Mouse (Mus musculus): Measurements from ENCODE around the gene Sergef. TPM values are rescaled to one million over a fixed set of nuclear protein-coding genes. Genes with fewer than 3 reads are reported as not detected.

The Sergef gene
- total RNA-seq, 2 experiments from 2014 or later: 57.3 to 61.3 TPM

DNA sequence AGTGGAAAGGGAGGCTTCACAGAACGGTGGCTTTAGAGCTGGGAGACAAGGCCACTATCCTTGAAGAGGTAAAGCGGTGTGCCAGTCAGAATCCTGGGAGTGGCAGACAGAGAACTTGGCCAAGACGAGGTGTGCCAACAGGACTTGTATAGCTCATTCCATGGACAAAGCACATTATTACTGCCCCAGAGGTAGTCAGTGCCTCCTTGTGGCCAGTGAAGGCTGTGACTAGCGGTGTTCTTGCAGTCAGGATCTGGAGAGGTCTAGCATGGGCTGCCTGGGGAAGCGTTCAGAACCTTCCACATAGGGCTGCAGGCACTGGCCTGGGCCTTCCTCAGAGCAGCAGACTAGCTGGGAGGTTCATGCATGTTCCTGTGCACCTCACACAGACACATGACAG, 203.8 kb downstream of the Sergef start:
- DNase-seq (ENCODE audit: extremely low spot score in 1 of 2, low spot score in 2 of 2): no peak
- intact Hi-C loops (cut with DNase I): loop anchor here (5.0 kb wide), 1 partner anchor 39 kb away; the partner anchor contains the start of gene Kcnc1

DNA sequence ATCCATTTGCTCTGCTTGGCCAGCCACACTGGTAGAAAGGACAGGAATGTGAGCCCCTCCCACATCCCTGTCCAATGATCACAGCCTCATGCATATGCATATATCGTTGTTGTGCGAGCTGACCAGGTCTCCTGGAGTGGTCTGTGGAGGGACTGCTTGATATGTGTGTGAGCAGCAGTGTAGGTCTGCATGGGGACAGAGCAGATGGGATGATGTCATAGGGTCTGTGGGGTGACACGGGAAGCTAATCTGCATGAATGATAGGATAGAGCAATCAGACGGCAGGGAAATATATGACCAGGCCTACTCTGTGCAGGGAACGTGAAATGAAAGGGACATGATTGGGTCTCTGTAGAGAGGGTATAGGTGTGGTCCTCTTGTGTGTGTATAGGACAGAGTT, 205.7 kb downstream of the Sergef start:
- intact Hi-C loops (cut with DNase I): no loop called here
- no peak for DNase-seq (ENCODE audit: extremely low spot score in 1 of 2, low spot score in 2 of 2)

DNA sequence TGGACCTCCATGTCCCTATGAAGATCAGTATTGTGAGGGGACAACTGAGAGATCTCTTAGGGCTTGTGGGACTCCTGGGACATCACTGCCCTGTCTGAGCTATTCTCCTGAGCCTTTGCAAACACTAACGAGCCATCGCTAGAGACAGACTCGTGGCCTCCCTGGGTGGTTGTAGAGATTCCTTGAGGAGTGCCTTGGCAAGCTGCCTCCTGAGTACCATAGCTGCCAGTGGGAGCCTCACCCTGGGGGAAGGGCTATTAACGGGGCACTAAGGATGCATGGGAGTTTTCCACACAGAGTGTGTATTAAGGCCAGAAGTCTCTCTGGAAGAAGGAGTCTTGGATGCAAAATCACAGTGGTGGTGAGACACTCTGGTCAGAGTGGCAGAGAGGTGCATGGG, 214.6 kb downstream of the Sergef start:
- DNase-seq (ENCODE audit: extremely low spot score in 1 of 2, low spot score in 2 of 2): no peak
- intact Hi-C loops (cut with DNase I): no loop called here

DNA sequence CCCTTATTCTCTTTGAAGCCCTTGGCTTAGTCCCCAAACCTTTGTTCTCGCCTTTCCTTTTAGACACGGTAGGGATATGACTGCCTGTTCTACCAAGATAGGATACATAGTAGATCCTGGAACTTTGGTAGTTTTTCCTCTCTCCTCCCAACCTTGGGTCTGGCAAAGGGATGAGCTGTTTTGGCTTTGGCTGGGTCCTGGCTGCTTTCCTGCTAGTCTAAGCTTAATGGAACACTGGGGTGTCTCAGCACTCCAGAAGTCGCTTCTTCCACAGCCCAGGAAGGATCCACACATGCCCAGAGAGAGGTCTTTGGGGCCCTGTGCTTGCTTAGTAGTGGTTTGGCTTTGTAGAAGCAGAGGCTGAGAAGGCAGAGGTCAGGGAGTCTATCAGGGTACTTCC, 215.7 kb downstream of the Sergef start:
- intact Hi-C loops (cut with DNase I): loop anchor here (2.0 kb wide), 1 partner anchor 27 kb away; the partner anchor contains the start of gene Kcnc1
- DNase-seq (ENCODE audit: extremely low spot score in 1 of 2, low spot score in 2 of 2): no peak

DNA sequence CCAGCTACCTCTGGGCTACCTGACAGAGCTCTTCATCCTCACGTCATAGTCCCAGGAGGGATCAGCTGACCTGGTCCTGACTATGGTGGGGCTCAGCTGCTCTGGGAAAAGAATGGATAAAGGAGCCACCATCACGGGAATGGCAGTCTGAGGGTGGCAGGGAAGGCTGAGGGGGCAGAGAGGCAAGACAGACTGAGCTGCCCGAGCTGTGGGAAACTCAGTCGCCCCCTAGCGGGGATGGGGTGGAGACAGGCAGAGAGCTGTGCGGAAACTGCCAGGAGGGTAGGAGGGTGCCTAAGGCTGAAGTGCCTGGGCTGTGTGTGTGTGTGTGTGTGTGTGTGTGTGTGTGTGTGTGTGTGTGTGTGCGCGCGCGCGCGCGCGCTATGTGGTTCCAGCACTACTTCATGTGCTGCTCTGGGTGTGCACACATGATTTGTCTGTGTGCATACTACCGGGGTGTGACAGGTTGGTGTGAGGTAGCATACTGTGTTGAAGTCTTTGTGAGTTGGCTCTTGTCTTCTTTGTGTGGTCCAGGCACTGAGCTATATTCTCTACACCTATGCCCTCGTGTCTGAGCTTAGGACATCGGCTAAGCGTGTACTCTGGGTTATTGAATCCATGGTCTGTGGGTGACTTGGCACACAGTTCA, 216.7 kb downstream of the Sergef start:
- DNase-seq (ENCODE audit: extremely low spot score in 1 of 2, low spot score in 2 of 2): peak in 1 of 2 experiments; percentile 82
- intact Hi-C loops (cut with DNase I): loop anchor here (2.0 kb wide), 1 partner anchor 26 kb away; the partner anchor contains the start of gene Kcnc1

DNA sequence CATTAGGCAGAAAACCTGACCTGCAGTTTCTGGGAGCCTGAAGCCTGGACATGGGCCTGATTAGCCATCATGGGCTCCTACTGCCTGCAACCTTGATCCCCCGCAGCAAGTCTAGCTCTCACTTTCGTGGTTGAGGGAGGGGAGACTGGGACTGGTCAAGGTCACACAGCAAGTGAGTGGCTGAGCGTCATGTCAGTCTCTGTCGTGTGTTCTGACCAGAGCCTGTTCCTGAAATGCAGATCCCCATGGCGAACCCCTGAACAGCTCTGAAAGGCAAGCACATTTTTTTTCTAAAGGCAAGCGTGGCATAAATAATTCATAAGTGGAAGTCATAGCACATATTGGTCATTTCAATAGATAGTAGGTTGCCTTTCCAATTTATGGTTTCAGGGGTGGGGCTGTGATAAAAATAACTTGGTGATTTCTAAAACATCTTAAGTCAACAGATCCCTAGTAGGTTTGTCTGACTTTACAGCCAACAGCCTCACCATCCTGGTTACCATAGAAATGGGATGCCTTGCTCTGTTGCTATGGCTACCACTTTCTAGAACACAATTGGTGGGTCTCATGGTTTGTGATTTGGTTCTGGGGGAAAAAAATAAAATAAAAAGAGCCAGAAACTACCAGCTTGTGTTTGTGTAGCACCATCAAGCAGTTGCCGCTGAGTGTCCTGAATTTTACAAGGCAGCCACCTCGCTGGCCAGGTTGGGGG, 217.4 kb downstream of the Sergef start:
- peak in 1 of 2 experiments; percentile 71 for DNase-seq (ENCODE audit: extremely low spot score in 1 of 2, low spot score in 2 of 2)

DNA sequence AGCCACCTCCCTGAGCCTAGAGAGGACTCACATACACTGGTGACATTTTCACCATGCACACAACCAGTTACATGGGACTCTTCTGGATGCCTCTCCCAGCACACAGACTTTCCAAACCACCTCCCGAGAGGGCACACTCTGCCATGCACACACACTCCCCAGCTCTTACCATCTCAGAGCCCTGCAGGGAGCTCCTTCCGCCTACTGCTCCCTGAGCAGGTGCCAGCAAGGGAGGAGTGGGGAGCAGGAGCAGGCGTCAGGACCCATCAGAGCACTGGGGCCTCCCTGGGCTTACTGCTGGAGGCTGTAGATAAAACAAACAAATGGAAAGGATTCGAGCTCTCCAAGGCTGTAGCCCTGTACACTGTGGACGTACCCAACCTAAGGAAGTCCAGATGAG, 218.1 kb downstream of the Sergef start:
- intact Hi-C loops (cut with DNase I): no loop called here
- DNase-seq (ENCODE audit: extremely low spot score in 1 of 2, low spot score in 2 of 2): no peak

More for the DNA sequence above, 217.4 kb downstream of the Sergef start:
- intact Hi-C loops (cut with DNase I): loop anchor here (2.0 kb wide), 1 partner anchor 25 kb away; the partner anchor contains the start of gene Kcnc1

DNA sequence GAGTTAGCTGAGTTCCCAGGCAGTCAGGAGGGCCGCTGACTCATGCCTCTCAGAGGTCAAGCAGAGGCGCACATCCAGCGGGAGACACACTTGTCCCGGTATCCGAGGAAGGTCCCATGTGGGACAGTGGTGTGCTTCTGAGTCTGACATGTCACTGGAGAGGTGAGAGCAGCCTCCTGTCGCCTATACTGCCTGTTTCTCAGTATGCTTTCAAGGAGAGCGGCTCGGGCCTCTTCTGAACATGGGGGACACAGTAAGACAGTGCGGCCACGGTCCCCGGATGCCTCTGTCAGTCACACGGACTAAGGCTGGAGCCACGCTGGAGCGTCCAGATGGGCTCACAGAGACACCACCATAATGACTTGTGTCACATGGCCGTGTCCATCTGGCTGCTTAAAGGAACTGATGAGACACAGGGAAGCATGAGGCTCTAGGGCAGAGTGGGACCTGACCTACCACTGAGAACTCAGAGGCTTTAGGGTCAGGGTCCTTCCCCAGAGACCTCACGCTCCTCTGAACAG, 221.4 kb downstream of the Sergef start:
- intact Hi-C loops (cut with DNase I): no loop called here
- DNase-seq (ENCODE audit: extremely low spot score in 1 of 2, low spot score in 2 of 2): no peak

DNA sequence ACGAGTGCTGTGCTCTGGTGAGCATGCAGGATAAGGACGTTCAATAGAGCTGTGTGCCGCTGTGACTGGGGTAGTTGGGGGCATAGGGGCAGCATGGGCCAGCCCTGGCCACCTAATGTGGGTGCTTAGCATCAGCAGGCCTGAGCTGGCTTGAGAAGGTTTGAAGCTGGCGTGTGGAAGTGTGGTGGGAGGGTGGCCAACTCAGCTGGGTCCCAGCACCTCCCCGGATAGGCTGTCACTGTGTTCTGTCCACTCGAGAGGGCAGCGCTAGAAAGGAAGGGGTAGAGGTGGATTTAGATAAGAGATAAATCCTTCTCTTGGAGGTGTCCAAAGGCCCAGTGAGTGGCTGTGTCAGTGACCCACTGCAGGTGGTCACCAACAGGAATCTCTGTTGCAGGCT, 222.1 kb downstream of the Sergef start:
- intact Hi-C loops (cut with DNase I): no loop called here
- no peak for DNase-seq (ENCODE audit: extremely low spot score in 1 of 2, low spot score in 2 of 2)

DNA sequence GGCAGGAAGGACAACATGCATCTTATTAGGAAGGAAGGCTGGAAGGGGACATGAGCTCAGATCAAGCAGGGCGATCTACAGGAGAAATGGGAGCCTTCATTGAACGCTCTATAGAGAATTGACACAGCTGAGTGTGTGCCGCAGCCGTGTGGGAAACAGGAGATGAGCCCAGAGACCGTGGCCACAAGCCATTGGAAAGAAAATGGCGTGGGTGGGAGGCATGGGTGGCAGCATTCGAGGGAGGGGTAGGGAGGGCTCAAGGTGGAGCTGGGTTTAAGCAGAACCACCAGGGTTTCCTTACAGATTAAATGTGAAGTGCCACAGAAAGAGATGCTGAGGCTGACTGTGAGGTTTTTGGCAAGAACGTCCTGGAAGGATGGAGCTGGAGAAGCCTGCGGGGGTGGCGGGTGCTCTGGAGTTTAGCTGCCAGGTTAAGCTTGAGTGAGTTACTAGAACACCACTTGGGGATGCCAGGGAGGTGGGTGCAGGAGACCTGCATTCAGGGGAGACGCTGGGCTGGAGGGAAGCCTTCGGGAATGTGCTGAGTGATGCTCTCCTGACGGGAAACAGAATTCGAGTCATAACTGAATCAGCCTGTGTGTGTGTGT, 223.7 kb downstream of the Sergef start:
- no peak for DNase-seq (ENCODE audit: extremely low spot score in 1 of 2, low spot score in 2 of 2)
- intact Hi-C loops (cut with DNase I): no loop called here

DNA sequence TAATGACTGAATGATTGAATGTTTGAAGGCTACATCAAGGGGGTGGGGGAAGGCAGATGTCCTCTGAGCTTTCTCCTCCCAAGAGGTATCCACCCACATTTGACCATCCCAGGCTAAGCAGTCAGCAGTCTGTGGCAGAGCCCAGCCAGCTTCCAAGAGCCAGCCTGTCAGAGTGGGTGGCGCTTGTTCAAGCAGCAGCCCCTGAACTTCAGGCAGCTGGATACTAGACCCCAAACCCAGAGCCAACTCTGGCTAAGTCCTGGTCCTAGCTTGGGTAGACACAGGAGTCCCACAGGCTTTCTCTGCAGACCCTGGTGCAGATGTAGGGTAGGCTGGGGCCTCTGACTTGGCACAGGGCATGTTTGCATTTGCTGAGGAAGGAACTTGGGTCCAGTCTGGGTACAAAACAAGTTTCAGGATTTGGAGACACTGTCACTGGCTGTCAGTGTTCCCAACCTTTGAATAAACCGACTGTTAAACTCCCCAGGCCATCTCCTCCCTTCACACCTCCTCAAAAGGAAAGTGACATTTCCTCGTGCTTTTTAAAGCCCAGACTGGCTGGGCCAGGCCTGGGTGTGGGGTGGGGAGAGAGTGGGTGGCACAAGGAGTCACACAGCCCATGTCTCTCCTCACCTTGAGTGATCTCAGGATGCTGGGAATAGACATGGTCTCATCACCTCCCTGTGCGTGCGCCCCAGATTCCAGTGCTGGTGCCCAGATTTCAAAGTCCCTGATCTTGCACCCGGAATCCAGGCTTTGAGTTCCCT, 225.5 kb downstream of the Sergef start:
- intact Hi-C loops (cut with DNase I): no loop called here
- DNase-seq (ENCODE audit: extremely low spot score in 1 of 2, low spot score in 2 of 2): no peak

DNA sequence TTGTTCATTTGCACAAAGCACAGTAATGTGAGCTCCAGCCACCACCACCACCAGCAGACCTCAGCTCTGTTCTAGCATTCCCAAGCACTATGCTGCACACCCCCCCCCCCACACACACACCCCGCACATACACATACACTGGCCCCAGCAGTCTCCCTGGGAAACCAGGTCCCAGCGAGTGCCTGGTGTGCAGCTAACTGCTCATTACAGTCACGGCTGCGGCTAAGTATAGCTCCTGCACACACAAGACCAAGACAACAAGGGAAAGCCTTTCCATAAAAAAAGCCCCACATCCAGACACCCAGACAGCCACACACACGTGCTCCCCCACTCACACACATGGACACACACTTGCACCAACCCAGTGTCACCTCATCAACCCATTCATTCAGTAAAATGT, 226.8 kb downstream of the Sergef start:
- intact Hi-C loops (cut with DNase I): no loop called here
- DNase-seq (ENCODE audit: extremely low spot score in 1 of 2, low spot score in 2 of 2): no peak

DNA sequence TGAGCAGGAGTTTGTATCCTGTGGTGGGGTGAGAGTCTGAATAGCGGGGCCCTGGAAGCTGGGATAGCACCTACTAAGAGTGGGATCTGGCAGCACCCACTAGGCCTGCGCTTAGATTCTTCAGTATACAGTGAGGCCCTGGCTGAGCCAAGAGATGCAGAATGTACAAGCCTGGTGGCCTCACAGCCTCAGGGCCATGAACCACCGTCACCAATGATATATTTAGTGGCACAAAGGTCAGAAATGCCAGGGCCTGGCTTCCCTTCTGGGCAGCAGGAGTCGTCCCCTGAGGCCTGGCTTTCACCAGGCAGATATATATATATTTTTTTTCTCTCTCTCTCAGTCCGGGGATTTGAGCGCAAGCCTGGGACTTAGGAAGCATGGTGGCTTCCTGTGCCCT, 228.9 kb downstream of the Sergef start:
- intact Hi-C loops (cut with DNase I): no loop called here
- DNase-seq (ENCODE audit: extremely low spot score in 1 of 2, low spot score in 2 of 2): no peak

DNA sequence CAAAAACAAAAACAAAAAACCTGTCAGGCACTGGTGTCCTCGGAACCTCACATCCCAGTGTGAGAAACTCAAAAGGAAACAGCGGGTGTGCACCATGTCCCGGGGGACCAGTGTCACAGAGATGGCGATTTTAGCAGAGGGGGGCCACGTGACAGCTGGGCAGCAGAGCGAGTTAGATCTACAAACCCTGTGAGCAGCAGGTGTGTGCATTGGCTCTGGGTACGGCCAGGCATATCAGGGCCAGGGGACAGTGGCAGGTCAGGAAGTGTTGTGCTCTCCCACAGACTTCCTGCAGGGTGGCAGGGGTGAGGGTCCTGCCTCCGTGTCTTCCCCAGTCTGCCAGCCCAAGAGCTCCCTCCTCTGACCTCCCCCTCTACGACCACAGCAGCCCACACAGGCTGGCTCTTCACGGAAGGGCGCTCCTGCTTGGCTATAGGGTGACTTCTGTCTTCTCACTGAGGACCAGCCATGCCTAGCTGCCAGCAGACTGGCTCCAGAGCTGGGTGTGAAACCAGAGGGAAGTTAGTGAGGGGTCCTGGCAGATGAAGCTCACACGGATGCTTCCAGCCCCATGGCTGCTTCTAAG, 230.3 kb downstream of the Sergef start:
- no peak for DNase-seq (ENCODE audit: extremely low spot score in 1 of 2, low spot score in 2 of 2)
- intact Hi-C loops (cut with DNase I): no loop called here

DNA sequence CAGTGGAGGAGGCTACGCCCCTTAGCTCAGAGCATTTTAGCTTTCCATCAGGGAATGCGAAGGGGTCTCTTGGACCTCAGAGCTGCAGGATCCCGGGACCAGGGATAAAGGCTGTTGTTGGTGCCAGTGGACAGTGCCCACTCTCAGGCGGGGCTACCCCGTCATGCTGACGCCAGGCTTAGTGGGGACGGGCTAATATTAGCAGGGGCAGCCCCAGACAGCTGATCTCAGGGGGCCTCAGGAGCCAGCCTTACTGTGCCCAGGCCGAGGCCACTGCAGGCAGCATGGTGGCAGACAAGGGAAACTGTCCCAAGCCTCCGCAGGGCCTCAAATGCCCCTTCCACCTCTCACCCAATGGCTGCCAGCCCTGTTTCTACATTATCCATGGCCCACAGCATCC, 231.0 kb downstream of the Sergef start:
- intact Hi-C loops (cut with DNase I): no loop called here
- DNase-seq (ENCODE audit: extremely low spot score in 1 of 2, low spot score in 2 of 2): no peak

DNA sequence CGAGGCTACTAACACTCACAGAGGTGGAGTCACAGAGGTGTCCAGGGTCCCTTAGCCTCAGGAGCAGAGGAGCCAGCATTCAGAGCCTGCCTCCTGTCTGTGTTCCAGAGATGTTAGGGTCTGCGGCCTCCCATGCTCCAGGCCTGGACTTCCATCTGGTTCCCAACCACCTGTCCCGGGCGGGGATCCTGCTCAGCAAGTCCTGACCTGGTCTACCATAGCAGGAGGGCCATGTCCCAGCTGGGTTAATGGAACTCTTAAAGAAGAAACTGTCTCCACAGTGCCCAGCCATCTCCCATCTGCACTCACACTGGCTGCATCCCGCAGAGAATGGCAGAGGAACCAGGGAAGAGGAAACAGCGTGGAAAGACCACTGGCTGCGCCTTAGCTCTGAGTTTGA, 234.9 kb downstream of the Sergef start:
- intact Hi-C loops (cut with DNase I): no loop called here
- no peak for DNase-seq (ENCODE audit: extremely low spot score in 1 of 2, low spot score in 2 of 2)

DNA sequence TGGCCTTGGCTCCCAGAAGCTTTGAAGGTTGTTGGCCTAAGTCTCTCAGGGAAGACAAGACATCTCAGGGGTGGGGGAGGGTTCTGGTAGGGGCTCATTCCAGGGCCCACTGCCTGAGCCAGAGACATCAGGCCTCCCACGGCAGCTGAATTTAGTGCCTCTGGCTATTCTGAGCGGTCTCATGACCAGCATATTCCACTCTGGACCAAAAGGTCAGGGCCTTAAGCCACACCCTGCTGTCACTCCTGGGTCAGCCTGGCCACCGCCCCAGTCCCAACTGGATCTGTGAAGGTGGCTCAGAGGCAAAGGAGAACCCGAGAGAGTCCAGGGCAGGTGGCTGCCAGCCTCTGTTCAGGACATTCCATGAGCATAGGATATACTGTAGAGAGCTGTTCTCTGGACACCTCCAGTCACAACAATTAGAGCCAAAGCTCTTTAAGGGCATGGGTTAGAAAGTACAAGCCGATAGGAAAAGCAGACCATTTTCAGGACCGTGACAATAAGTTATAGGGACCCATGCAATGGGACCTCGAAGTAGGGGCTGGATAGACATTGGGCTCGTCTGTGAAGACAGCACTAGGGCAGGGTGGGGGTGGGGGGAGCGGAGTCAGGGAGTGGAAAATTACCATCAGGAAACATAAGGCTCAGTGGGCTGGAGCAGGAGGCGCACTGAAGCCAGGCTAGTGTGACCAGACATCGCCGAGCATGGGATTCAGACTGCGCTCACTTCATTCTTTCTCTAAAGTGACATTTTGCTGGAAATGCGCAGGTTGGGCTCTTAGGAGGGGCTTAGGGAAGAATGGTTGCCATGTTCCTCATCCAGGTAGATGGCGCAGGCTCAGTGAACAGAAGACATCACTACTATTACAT, 235.8 kb downstream of the Sergef start:
- DNase-seq (ENCODE audit: extremely low spot score in 1 of 2, low spot score in 2 of 2): no peak
- intact Hi-C loops (cut with DNase I): no loop called here

Measured in left cerebral cortex, postnatal 10 days (tissue).